Mouse (Mus musculus): ENCODE measurements around the gene Ifi27l2a. TPM values are rescaled to one million over a fixed set of nuclear protein-coding genes. Genes with fewer than 3 reads are reported as not detected.
"Not testable (repeated sequence)": the region's sequence is repeated elsewhere in the genome, so short reads cannot be mapped to it uniquely, and the experiment has no call there.

The Ifi27l2a gene
- polyA plus RNA-seq, 1 experiment from 2014 or later, result 0.86 TPM

GRCm38 (mm10) chr12:103457140-103457539, 13.7 kb upstream of the Ifi27l2a start, which contains the start of gene Ifi27l2b:
Gene Ifi27l2b (minus strand): TSS chr12:103457223.
- H3K36me3 ChIP-seq (replicated peaks), result no peaks in the 10 kb centered on the region
- no peak within 1 kb of the TSS for H3K27ac ChIP-seq (replicated peaks)
- no peak within 1 kb of the TSS for H3K4me3 ChIP-seq
- no peaks in the 10 kb centered on the region for H3K4me1 ChIP-seq
- WGBS, result 75% methylated on average over 3 of the region's 3 CpGs
- H3K27me3 ChIP-seq (replicated peaks; ENCODE audit: low read depth, poor library complexity, severe bottlenecking), result no peaks in the 10 kb centered on the region
- H3K9me3 ChIP-seq, result no peaks in the 10 kb centered on the region
- no peak for DNase-seq (ENCODE audit: low spot score)

GRCm38 (mm10) chr12:103456727-103457126, 13.2 kb upstream of the Ifi27l2a start:
- not testable (repeated sequence) for H3K36me3 ChIP-seq (replicated peaks); H3K27ac ChIP-seq (replicated peaks); H3K4me1 ChIP-seq; H3K4me3 ChIP-seq; DNase-seq (ENCODE audit: low spot score); H3K27me3 ChIP-seq (replicated peaks; ENCODE audit: low read depth, poor library complexity, severe bottlenecking); H3K9me3 ChIP-seq
- no CpG with 5 or more reads among the region's 1 CpGs for WGBS

- Histone ChIP-seq H3K36me3 (replicated peaks) (no peaks in the 10 kb centered on the region), H3K27ac (replicated peaks) (no peak overlapping the region), H3K4me1 (no peaks in the 10 kb centered on the region), H3K9me3 (no peaks in the 10 kb centered on the region), H3K27me3 (replicated peaks; ENCODE audit: low read depth, poor library complexity, severe bottlenecking) (no peaks in the 10 kb centered on the region), H3K4me3 (no peak overlapping the region)
- no peak for DNase-seq (ENCODE audit: low spot score)
Observed at GRCm38 (mm10) chr12:103453361-103453760, 9.9 kb upstream of the Ifi27l2a start.

GRCm38 (mm10) chr12:103445060-103445459, 1.6 kb upstream of the Ifi27l2a start:
- Histone ChIP-seq H3K4me3 (no peak overlapping the region), H3K36me3 (replicated peaks) (no peaks in the 10 kb centered on the region), H3K27me3 (replicated peaks; ENCODE audit: low read depth, poor library complexity, severe bottlenecking) (no peaks in the 10 kb centered on the region), H3K9me3 (no peaks in the 10 kb centered on the region), H3K27ac (replicated peaks) (no peak overlapping the region), H3K4me1 (no peaks in the 10 kb centered on the region)
- no peak for DNase-seq (ENCODE audit: low spot score)
- 72% methylated on average over 3 of the region's 3 CpGs for WGBS

GRCm38 (mm10) chr12:103444261-103444660, 781 bp upstream of the Ifi27l2a start:
- H3K9me3 ChIP-seq; H3K4me3 ChIP-seq; H3K27me3 ChIP-seq (replicated peaks; ENCODE audit: low read depth, poor library complexity, severe bottlenecking); H3K27ac ChIP-seq (replicated peaks); H3K4me1 ChIP-seq; DNase-seq (ENCODE audit: low spot score); H3K36me3 ChIP-seq (replicated peaks): not testable (repeated sequence)
- 42% methylated on average over 6 of the region's 7 CpGs for WGBS

GRCm38 (mm10) chr12:103437601-103438000, 5.9 kb downstream of the Ifi27l2a start:
- H3K4me1 ChIP-seq, result peaks cover 5% of the 10 kb centered on the region; the same call in 1 of the 2 replicates
- H3K27ac ChIP-seq (replicated peaks), result no peak overlapping the region
- no peaks in the 10 kb centered on the region for H3K9me3 ChIP-seq
- H3K36me3 ChIP-seq (replicated peaks), result no peaks in the 10 kb centered on the region
- no peaks in the 10 kb centered on the region for H3K27me3 ChIP-seq (replicated peaks; ENCODE audit: low read depth, poor library complexity, severe bottlenecking)
- no peak overlapping the region for H3K4me3 ChIP-seq
- no peak for DNase-seq (ENCODE audit: low spot score)
- WGBS, result 88% methylated on average over 1 of the region's 1 CpGs

- Histone ChIP-seq H3K36me3 (replicated peaks) (no peaks in the 10 kb centered on the region), H3K27me3 (replicated peaks; ENCODE audit: low read depth, poor library complexity, severe bottlenecking) (no peaks in the 10 kb centered on the region), H3K4me1 (peaks cover 5% of the 10 kb centered on the region; the same call in 1 of the 2 replicates), H3K27ac (replicated peaks) (no peak overlapping the region), H3K4me3 (no peak overlapping the region), H3K9me3 (no peaks in the 10 kb centered on the region)
- no peak for DNase-seq (ENCODE audit: low spot score)
Observed at GRCm38 (mm10) chr12:103434861-103435260, 8.6 kb downstream of the Ifi27l2a start.

GRCm38 (mm10) chr12:103433986-103434731, 9.3 kb downstream of the Ifi27l2a start, which contains the start of gene Ifi27:
Gene Ifi27 (plus strand): TSS chr12:103434211.
- DNase-seq (ENCODE audit: low spot score), result no peak
- no peaks in the 10 kb centered on the region for H3K9me3 ChIP-seq
- peaks cover 5% of the 10 kb centered on the region; the same call in 1 of the 2 replicates for H3K4me1 ChIP-seq
- no peak within 1 kb of the TSS for H3K4me3 ChIP-seq
- H3K27me3 ChIP-seq (replicated peaks; ENCODE audit: low read depth, poor library complexity, severe bottlenecking), result no peaks in the 10 kb centered on the region
- WGBS, result 75% methylated on average over 8 of the region's 8 CpGs
- no peak within 1 kb of the TSS for H3K27ac ChIP-seq (replicated peaks)
- no peaks in the 10 kb centered on the region for H3K36me3 ChIP-seq (replicated peaks)

- H3K27me3 ChIP-seq (replicated peaks; ENCODE audit: low read depth, poor library complexity, severe bottlenecking), result no peaks in the 10 kb centered on the region
- WGBS, result 94% methylated on average over 2 of the region's 2 CpGs
Observed at GRCm38 (mm10) chr12:103433430-103433829, 10.1 kb downstream of the Ifi27l2a start.

GRCm38 (mm10) chr12:103426710-103427109, 16.8 kb downstream of the Ifi27l2a start:
- H3K36me3 ChIP-seq (replicated peaks), result peaks cover 20% of the 10 kb centered on the region
- no peak overlapping the region for H3K4me3 ChIP-seq
- H3K27ac ChIP-seq (replicated peaks), result no peak overlapping the region
- no peaks in the 10 kb centered on the region for H3K27me3 ChIP-seq (replicated peaks; ENCODE audit: low read depth, poor library complexity, severe bottlenecking)
- H3K9me3 ChIP-seq, result no peaks in the 10 kb centered on the region
- no peak for DNase-seq (ENCODE audit: low spot score)
- H3K4me1 ChIP-seq, result peaks cover 22% of the 10 kb centered on the region
- 87% methylated on average over 7 of the region's 7 CpGs for WGBS

More at GRCm38 (mm10) chr12:103433430-103433829, 10.1 kb downstream of the Ifi27l2a start:
- peaks cover 5% of the 10 kb centered on the region; the same call in 1 of the 2 replicates for H3K4me1 ChIP-seq
- no peak overlapping the region for H3K27ac ChIP-seq (replicated peaks)
- H3K4me3 ChIP-seq, result no peak overlapping the region
- H3K36me3 ChIP-seq (replicated peaks), result no peaks in the 10 kb centered on the region
- DNase-seq (ENCODE audit: low spot score), result no peak
- no peaks in the 10 kb centered on the region for H3K9me3 ChIP-seq

- H3K4me3 ChIP-seq, result peak within 1 kb of the TSS; percentile 97
- 2% methylated on average over 33 of the region's 33 CpGs for WGBS
- no peaks in the 10 kb centered on the region for H3K9me3 ChIP-seq
- no peaks in the 10 kb centered on the region for H3K27me3 ChIP-seq (replicated peaks; ENCODE audit: low read depth, poor library complexity, severe bottlenecking)
- peak within 1 kb of the TSS; percentile 87 for H3K27ac ChIP-seq (replicated peaks)
- H3K4me1 ChIP-seq, result peaks cover 26% of the 10 kb centered on the region
- peaks cover 26% of the 10 kb centered on the region for H3K36me3 ChIP-seq (replicated peaks)
- peak; percentile 99 for DNase-seq (ENCODE audit: low spot score)
Observed at GRCm38 (mm10) chr12:103425729-103426470, 17.6 kb downstream of the Ifi27l2a start, which contains the start of gene Ddx24. Gene Ddx24 (minus strand): TSS chr12:103425830.

- no peak for DNase-seq (ENCODE audit: low spot score)
- Histone ChIP-seq H3K4me1 (peaks cover 26% of the 10 kb centered on the region), H3K9me3 (no peaks in the 10 kb centered on the region), H3K27ac (replicated peaks) (peak overlapping the region; percentile 87), H3K36me3 (replicated peaks) (peaks cover 26% of the 10 kb centered on the region), H3K4me3 (peak overlapping the region; percentile 97), H3K27me3 (replicated peaks; ENCODE audit: low read depth, poor library complexity, severe bottlenecking) (no peaks in the 10 kb centered on the region)
- WGBS, result 9% methylated on average over 33 of the region's 33 CpGs
Observed at GRCm38 (mm10) chr12:103425016-103425728, 18.3 kb downstream of the Ifi27l2a start.
